Mouse (Mus musculus): ENCODE results near the gene Ugt1a10.

GRCm38 (mm10) chr1:88215466-88216380, 160.5 kb downstream of the Ugt1a10 start:
- TF ChIP-seq POLR2A (IDR thresholded peaks at IDR 0.05; ENCODE audit: borderline replicate concordance, insufficient read depth, low read length) = no peak
- TF ChIP-seq CTCF (IDR thresholded peaks at IDR 0.05; ENCODE audit: borderline replicate concordance, insufficient read depth, low read depth, low read length) = no peak

Measured in cerebellum, adult 2 months (tissue).